Mouse (Mus musculus): ENCODE measurements around the gene Sell.

DNA sequence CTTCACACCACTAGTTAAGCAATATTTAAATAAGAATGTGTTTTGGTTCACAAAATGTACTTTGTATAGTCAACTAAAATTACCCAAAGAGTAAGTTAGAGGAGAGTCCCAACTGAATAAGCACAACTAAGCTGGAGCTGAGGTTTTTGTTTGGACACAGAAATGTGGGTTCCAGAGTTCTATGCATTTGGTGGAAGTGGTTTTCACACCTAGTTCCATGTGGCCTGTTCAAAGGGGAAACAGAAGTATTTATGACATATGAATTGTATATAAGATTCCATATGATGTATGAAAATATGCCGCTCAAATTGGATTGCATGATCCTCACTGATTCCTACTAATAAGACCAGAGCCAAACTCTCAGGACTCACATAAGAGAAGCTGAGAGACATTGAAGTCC is 13.6 kb downstream of the Sell start:
- no peak for TF ChIP-seq EP300 (optimal IDR thresholded peaks at IDR 0.05)
- TF ChIP-seq CTCF (IDR thresholded peaks at IDR 0.05; ENCODE audit: low read depth) = no peak
